Mouse (Mus musculus) MEL (cell line): ENCODE measurements around the gene Dbil5. TPM values are rescaled to one million over a fixed set of nuclear protein-coding genes. Genes with fewer than 3 reads are reported as not detected.

ENCODE experiments used
- DNase-seq: peaks from one replicate; pipeline ENCODE4 v3.0.0; 2011; ENCODE audit warnings: low read depth, low spot score
- H3K27ac ChIP-seq: 2 replicates; pipeline ENCODE4 v1.5.1; 2012; ENCODE audit warnings: low read depth, mild to moderate bottlenecking, control low read depth, low read length, moderate library complexity; ENCODE audit not compliant: control insufficient read depth
- H3K27me3 ChIP-seq, 2 experiments: fragments of 150-350 bp in 1 of 2; sonication (generic) in 1 of 2; 2 replicates each; pipeline ENCODE4 v1.6.1; 2012; ENCODE audit warnings: low read length in 2 of 2, mild to moderate bottlenecking in 2 of 2, improper control_type of control experiment in 1 of 2, moderate library complexity in 1 of 2; ENCODE audit not compliant: insufficient read depth in 2 of 2, control insufficient read depth in 1 of 2
- H3K36me3 ChIP-seq, 2 experiments: 2 replicates each; pipeline ENCODE4 v1.6.1; 2012 to 2014; ENCODE audit warnings: low read length in 2 of 2, improper control_type of control experiment in 1 of 2, inconsistent platforms in 1 of 2, mild to moderate bottlenecking in 1 of 2; ENCODE audit not compliant: insufficient read depth in 2 of 2, control insufficient read depth in 1 of 2
- H3K4me1 ChIP-seq, 2 experiments: fragments of 150-350 bp in 1 of 2; sonication (generic) in 1 of 2; 2 replicates each; pipeline ENCODE4 v1.6.1; 2012; ENCODE audit warnings: low read length in 2 of 2, improper control_type of control experiment in 1 of 2, mild to moderate bottlenecking in 1 of 2; ENCODE audit not compliant: insufficient read depth in 2 of 2, control insufficient read depth in 1 of 2
- H3K4me3 ChIP-seq, 2 experiments: fragments of 150-350 bp in 1 of 2; sonication (generic) in 1 of 2; 2 replicates each; pipeline ENCODE4 v1.5.1; 2012; ENCODE audit warnings: low read depth in 2 of 2, low read length in 2 of 2, mild to moderate bottlenecking in 2 of 2, moderate library complexity in 2 of 2, control low read depth in 1 of 2, improper control_type of control experiment in 1 of 2; ENCODE audit not compliant: control insufficient read depth in 1 of 2, insufficient read depth in 1 of 2
- H3K79me2 ChIP-seq: 2 replicates; pipeline ENCODE4 v1.6.1; 2012; ENCODE audit warnings: mild to moderate bottlenecking, low read length, moderate library complexity; ENCODE audit not compliant: control insufficient read depth, poor library complexity, insufficient read depth
- H3K9ac ChIP-seq: 2 replicates; pipeline ENCODE4 v1.6.1; 2012; ENCODE audit warnings: low read depth, mild to moderate bottlenecking, control low read depth, low read length, moderate library complexity; ENCODE audit not compliant: control insufficient read depth, poor library complexity, severe bottlenecking
- H3K9me3 ChIP-seq: fragments of 150-350 bp; sonication (generic); replicated peaks from 2 replicates; pipeline ENCODE4 v1.6.1; 2012; ENCODE audit warnings: mild to moderate bottlenecking, low read length, improper control_type of control experiment, moderate library complexity; ENCODE audit not compliant: insufficient read depth
- BHLHE40 ChIP-seq: IDR thresholded peaks from 2 replicates; pipeline ENCODE4 v1.6.1; 2012; ENCODE audit warnings: low read depth, mild to moderate bottlenecking, inconsistent platforms, low read length, improper control_type of control experiment, borderline replicate concordance
- CHD1 ChIP-seq: IDR thresholded peaks from 2 replicates; pipeline ENCODE4 v1.6.1; 2012; ENCODE audit warnings: low read depth, mild to moderate bottlenecking, inconsistent platforms, low read length, improper control_type of control experiment
- CHD2 ChIP-seq: IDR thresholded peaks from 2 replicates; pipeline ENCODE4 v1.6.1; 2011; ENCODE audit warnings: low read length, improper control_type of control experiment
- E2F4 ChIP-seq: IDR thresholded peaks from 2 replicates; pipeline ENCODE4 v1.6.1; 2011; ENCODE audit warnings: low read depth, low read length, improper control_type of control experiment, borderline replicate concordance
- ELF1 ChIP-seq: IDR thresholded peaks from 2 replicates; pipeline ENCODE4 v1.6.1; 2014; ENCODE audit warnings: low read depth, mild to moderate bottlenecking, inconsistent platforms, low read length, improper control_type of control experiment, moderate library complexity
- ETS1 ChIP-seq: IDR thresholded peaks from 2 replicates; pipeline ENCODE4 v1.6.1; 2012; ENCODE audit warnings: low read depth, mild to moderate bottlenecking, inconsistent platforms, low read length, improper control_type of control experiment, moderate library complexity
- GATA1 ChIP-seq: IDR thresholded peaks from 2 replicates; pipeline ENCODE4 v1.6.1; 2011; ENCODE audit warnings: low read depth, low read length, improper control_type of control experiment
- HCFC1 ChIP-seq: IDR thresholded peaks from 2 replicates; pipeline ENCODE4 v1.6.1; 2012; ENCODE audit warnings: low read depth, mild to moderate bottlenecking, inconsistent platforms, low read length, improper control_type of control experiment, moderate library complexity
- KAT2A ChIP-seq: conservative IDR thresholded peaks from 2 replicates; pipeline ENCODE4 v1.6.1; 2012; ENCODE audit warnings: low read depth, low read length, improper control_type of control experiment, inconsistent platforms
- MAFK ChIP-seq: IDR thresholded peaks from 2 replicates; pipeline ENCODE4 v1.6.1; 2011; ENCODE audit warnings: low read depth, mild to moderate bottlenecking, low read length, improper control_type of control experiment, borderline replicate concordance
- MEF2A ChIP-seq: IDR thresholded peaks from 2 replicates; pipeline ENCODE4 v1.6.1; 2014; ENCODE audit warnings: low read depth, mild to moderate bottlenecking, inconsistent platforms, low read length, improper control_type of control experiment; ENCODE audit not compliant: poor library complexity, insufficient replicate concordance, severe bottlenecking; ENCODE audit errors: extremely low read depth
- MXI1 ChIP-seq: IDR thresholded peaks from 2 replicates; pipeline ENCODE4 v1.6.1; 2011; ENCODE audit warnings: mild to moderate bottlenecking, low read depth, low read length, improper control_type of control experiment
- MYB ChIP-seq: IDR thresholded peaks from 2 replicates; pipeline ENCODE4 v1.6.1; 2011; ENCODE audit warnings: mild to moderate bottlenecking, low read depth, low read length, improper control_type of control experiment
- POLR2A ChIP-seq, 2 experiments: IDR thresholded peaks; 2 replicates each; pipeline ENCODE4 v1.6.1; 2011 to 2012; ENCODE audit warnings: low read length in 2 of 2, mild to moderate bottlenecking in 2 of 2, control low read depth in 1 of 2, improper control_type of control experiment in 1 of 2, low read depth in 1 of 2, moderate library complexity in 1 of 2; ENCODE audit not compliant: control insufficient read depth in 1 of 2, insufficient read depth in 1 of 2, poor library complexity in 1 of 2
- POLR2AphosphoS2 ChIP-seq: IDR thresholded peaks from 2 replicates; pipeline ENCODE4 v1.6.1; 2011; ENCODE audit warnings: low read length, improper control_type of control experiment
- SMC3 ChIP-seq: IDR thresholded peaks from 2 replicates; pipeline ENCODE4 v1.6.1; 2011; ENCODE audit warnings: low read depth, low read length, improper control_type of control experiment
- TAL1 ChIP-seq: IDR thresholded peaks from 2 replicates; pipeline ENCODE4 v1.6.1; 2012; ENCODE audit warnings: mild to moderate bottlenecking, inconsistent platforms, low read length, moderate library complexity, mixed read lengths
- TBP ChIP-seq: IDR thresholded peaks from 2 replicates; pipeline ENCODE4 v1.8.0; 2011; ENCODE audit warnings: low read depth, low read length, improper control_type of control experiment
- TCF12 ChIP-seq: IDR thresholded peaks from 2 replicates; pipeline ENCODE4 v1.6.1; 2014; ENCODE audit warnings: low read depth, mild to moderate bottlenecking, inconsistent platforms, low read length, improper control_type of control experiment, moderate library complexity
- USF2 ChIP-seq, 2 experiments: IDR thresholded peaks; 2 replicates each; pipeline ENCODE4 v1.6.1; 2011 to 2012; ENCODE audit warnings: improper control_type of control experiment in 2 of 2, low read length in 2 of 2, borderline replicate concordance in 1 of 2, inconsistent platforms in 1 of 2, low read depth in 1 of 2, mild to moderate bottlenecking in 1 of 2; ENCODE audit not compliant: insufficient read depth in 1 of 2
- ZC3H11A ChIP-seq: IDR thresholded peaks from 2 replicates; pipeline ENCODE4 v1.6.1; 2012; ENCODE audit warnings: low read depth, mild to moderate bottlenecking, inconsistent platforms, low read length, improper control_type of control experiment
- ZKSCAN1 ChIP-seq: IDR thresholded peaks from 2 replicates; pipeline ENCODE4 v1.6.1; 2012; ENCODE audit warnings: low read depth, mild to moderate bottlenecking, inconsistent platforms, low read length, improper control_type of control experiment, moderate library complexity
- ZMIZ1 ChIP-seq: IDR thresholded peaks from 2 replicates; pipeline ENCODE4 v1.6.1; 2012; ENCODE audit warnings: low read depth, mild to moderate bottlenecking, inconsistent platforms, low read length, improper control_type of control experiment, moderate library complexity
- ZNF384 ChIP-seq: IDR thresholded peaks from 2 replicates; pipeline ENCODE4 v1.6.1; 2012; ENCODE audit warnings: low read depth, mild to moderate bottlenecking, inconsistent platforms, low read length, improper control_type of control experiment
- polyA plus RNA-seq, 2 experiments: library from polyadenylated mRNA; stranded (reverse) in 1 of 2; unstranded in 1 of 2; fragments of >175 nt in 1 of 2; fragments of >200 nt in 1 of 2; gene quantifications; 2 replicates each; pipeline versions ENCODE4 v1.2.1 to v1.2.4; 2012; ENCODE audit warnings: low replicate concordance in 2 of 2, low read depth in 1 of 2; ENCODE audit not compliant: insufficient read length in 2 of 2, insufficient read depth in 1 of 2, missing spikeins in 1 of 2
- total RNA-seq: library from RNA; depleted of rRNA; stranded (reverse); fragments of 300-350 nt; gene quantifications from 2 replicates; pipeline ENCODE4 v1.2.3, GENCODE M21; 2012

Gene Dbil5
- total and polyA plus RNA-seq, 3 experiments = 0.62 to 0.67 TPM; not detected in 1

- H3K4me1 ChIP-seq = peaks cover 0 to 6% of the 10 kb centered on the region in 2 experiments; a peak in 2 of 4 replicates
- no peak for TF ChIP-seq MYB
- no peak for TF ChIP-seq E2F4
- no peak for TF ChIP-seq BHLHE40
- no peak for TF ChIP-seq ELF1
- TF ChIP-seq ZKSCAN1 = no peak
- TF ChIP-seq ZNF384 = no peak
- TF ChIP-seq TAL1 = no peak
- no peak for TF ChIP-seq ZMIZ1
- no peak for TF ChIP-seq CHD1
- no peak for TF ChIP-seq GATA1
- TF ChIP-seq ZC3H11A = no peak
- TF ChIP-seq TBP = no peak
- TF ChIP-seq ETS1 = no peak
- no peak for TF ChIP-seq MAFK
- TF ChIP-seq CHD2 = no peak
- TF ChIP-seq TCF12 = no peak
- no peak for TF ChIP-seq HCFC1
- TF ChIP-seq MXI1 = no peak
- TF ChIP-seq MEF2A = no peak
- no peak for TF ChIP-seq POLR2AphosphoS2
- TF ChIP-seq, all 39 proteins: peak for 0
- Histone ChIP-seq H3K27me3 (no peaks in the 10 kb centered on the region), H3K36me3 (peaks cover 3 to 6% of the 10 kb centered on the region in 2 experiments; a peak in 2 of 4 replicates), H3K9ac (no peak overlapping the region), H3K27ac (no peak overlapping the region), H3K79me2 (no peaks in the 10 kb centered on the region), H3K9me3 (no peaks in the 10 kb centered on the region), H3K4me3 (no peak overlapping the region)
- no peak for DNase-seq
These were observed 48.4 kb upstream of the Dbil5 start for GRCm38 (mm10) chr11:76168976-76169375.

DNA sequence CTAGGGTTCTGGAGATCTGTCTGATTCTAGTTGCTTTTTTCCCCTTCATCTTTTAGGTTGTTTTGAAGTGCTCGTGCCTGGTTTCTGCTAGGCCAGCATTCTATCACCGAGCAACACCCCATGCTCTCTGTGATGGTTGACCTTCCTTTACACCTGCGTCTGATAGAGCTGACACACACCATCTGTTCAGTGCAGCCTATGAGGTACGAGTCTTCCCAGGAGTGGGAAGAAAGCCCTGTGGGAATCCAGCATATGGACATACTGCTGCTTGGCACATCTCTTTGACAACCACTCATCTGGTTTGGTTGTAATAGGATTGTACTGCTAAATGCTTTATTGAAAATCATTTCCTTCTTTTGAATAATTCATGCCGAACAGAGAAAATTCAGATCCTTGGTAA is 47.2 kb upstream of the Dbil5 start:
- peaks cover 3 to 6% of the 10 kb centered on the region in 2 experiments; a peak in 2 of 4 replicates for H3K36me3 ChIP-seq
- TF ChIP-seq MXI1 (no peak), USF2 (IDR thresholded peaks at IDR 0.05; ENCODE audit: borderline replicate concordance in 1 of 2, insufficient read depth in 1 of 2, low read depth in 1 of 2, low read length in 2 of 2) (no peak), CHD2 (no peak), POLR2A (IDR thresholded peaks at IDR 0.05; ENCODE audit: control insufficient read depth in 1 of 2, insufficient read depth in 1 of 2, low read depth in 1 of 2, low read length in 2 of 2, poor library complexity in 1 of 2) (no peak), ELF1 (no peak), KAT2A (no peak), SMC3 (no peak)

More for the DNA sequence above, 47.2 kb upstream of the Dbil5 start:
- H3K79me2 ChIP-seq = no peaks in the 10 kb centered on the region
- no peak overlapping the region for H3K4me3 ChIP-seq
- H3K27me3 ChIP-seq = no peaks in the 10 kb centered on the region
- no peak overlapping the region for H3K27ac ChIP-seq
- peaks cover 0 to 6% of the 10 kb centered on the region in 2 experiments; a peak in 2 of 4 replicates for H3K4me1 ChIP-seq
- DNase-seq = no peak
- no peak overlapping the region for H3K9ac ChIP-seq
- no peaks in the 10 kb centered on the region for H3K9me3 ChIP-seq
